Mouse (Mus musculus) stomach, postnatal 0 days (tissue): ENCODE measurements around the gene Smo.

ENCODE experiments used
- CTCF ChIP-seq: IDR thresholded peaks from 2 replicates; pipeline ENCODE4 v1.5.1; 2016; ENCODE audit warnings: antibody characterized with exemption, low read depth, mild to moderate bottlenecking, moderate library complexity
- EP300 ChIP-seq: optimal IDR thresholded peaks from 2 replicates; pipeline ENCODE3; 2016; ENCODE audit warnings: antibody characterized with exemption

DNA sequence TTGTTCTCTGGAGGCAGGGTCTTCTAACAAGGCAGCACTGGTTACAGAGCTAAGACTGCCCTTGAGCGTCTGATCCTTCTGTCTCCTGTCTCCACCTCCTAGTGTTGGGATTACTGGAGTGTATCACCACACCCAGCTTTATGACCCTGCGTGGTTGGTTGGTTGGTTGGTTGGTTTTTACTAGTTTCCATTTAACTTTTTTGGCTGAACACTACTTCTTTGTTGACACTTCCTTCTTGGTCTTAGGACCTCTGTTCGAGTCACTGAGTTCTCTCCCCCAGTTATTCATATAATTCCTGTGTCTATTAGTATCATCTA is 41.9 kb downstream of the Smo start:
- no peak for TF ChIP-seq CTCF
- no peak for TF ChIP-seq EP300
